In the genomic region with DNA sequence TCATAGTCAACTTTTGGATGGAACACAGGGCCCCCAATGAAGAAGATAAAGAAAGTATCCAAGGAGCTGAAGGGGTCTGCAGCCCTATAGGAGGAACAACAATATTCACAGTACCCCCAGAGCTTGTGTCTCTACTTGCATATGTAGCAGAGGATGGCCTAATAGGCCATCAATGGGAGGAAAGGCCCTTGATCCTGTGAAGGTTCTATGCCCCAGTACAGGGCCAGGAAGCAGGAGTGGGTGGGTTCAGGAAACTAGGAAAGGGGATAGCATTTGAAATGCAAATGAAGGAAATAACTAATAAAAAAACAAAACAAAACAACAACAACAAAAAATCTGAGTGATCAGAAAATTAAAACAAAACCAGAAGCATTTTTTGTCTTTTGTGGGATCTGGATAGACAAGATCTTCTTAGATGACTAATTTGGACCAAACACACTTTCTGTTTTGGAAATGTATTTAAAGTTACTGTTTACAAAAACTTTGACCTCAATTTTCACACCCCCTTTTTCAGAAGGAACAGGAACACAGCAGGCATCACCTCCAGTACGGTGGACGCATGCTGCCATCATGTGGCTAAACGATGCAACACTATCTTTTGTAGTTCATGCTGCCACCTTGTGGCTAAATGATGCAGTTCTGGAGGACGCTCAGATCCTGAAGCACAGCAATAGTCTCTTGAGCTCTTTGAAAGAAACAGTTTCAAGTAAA, we compare ENCODE assay signal across 8 mouse cellular contexts. TPM values are rescaled to one million over a fixed set of nuclear protein-coding genes. Genes with fewer than 3 reads are reported as not detected.
A peak's percentile ranks its signal among the peaks of the same experiment; 100 is the strongest.
DNase-seq lines count a peak whose midpoint lies in the region; ATAC-seq lines count a peak whose summit lies in the region.

No protein-coding gene starts in this region.

- no peaks in the 10 kb centered on the region for H3K9me3 ChIP-seq in hindbrain, embryonic 15.5 days

- H3K4me1 ChIP-seq in hindbrain, embryonic 15.5 days (replicated peaks), result no peaks in the 10 kb centered on the region

- H3K9ac ChIP-seq in hindbrain, embryonic 15.5 days, result no peak overlapping the region

- peaks cover 5% of the 10 kb centered on the region for H3K27me3 ChIP-seq in hindbrain, embryonic 15.5 days

- H3K36me3 ChIP-seq in hindbrain, embryonic 15.5 days, result no peaks in the 10 kb centered on the region

- H3K4me2 ChIP-seq in hindbrain, embryonic 15.5 days, result no peak overlapping the region

- under 1% methylated on average over 4 of the region's 4 CpGs for WGBS in hindbrain, embryonic 15.5 days

- peak; percentile 84 for DNase-seq in MN1 (ENCODE audit: low spot score)
- DNase-seq in cerebellum, adult 18-20 months, result peak; percentile 65 to 77
- DNase-seq in forelimb bud, embryonic 11.5 days (ENCODE audit: low read depth, low spot score), result peak; percentile 85
- peak; percentile 60 to 88 for DNase-seq in layer of hippocampus, postnatal 25 days (ENCODE audit: extremely low spot score in 1 of 2, low spot score in 1 of 2)
- peak; percentile 89 to 91 for DNase-seq in right cerebral cortex, postnatal 10 days (ENCODE audit: low spot score in 2 of 2)
- peak; percentile 71 for DNase-seq in urinary bladder, postnatal 25 days (ENCODE audit: low spot score)

- H3K4me3 ChIP-seq in hindbrain, embryonic 15.5 days, result no peak overlapping the region

- peak; percentile 77 for ATAC-seq in hindbrain, embryonic 15.5 days (ENCODE audit: low FRiP score, low read depth)
- ATAC-seq in megakaryocyte, adult 5-6 weeks (ENCODE audit: poor library complexity, severe bottlenecking), result peak; percentile 100

- no peak overlapping the region for H3K27ac ChIP-seq in hindbrain, embryonic 15.5 days (replicated peaks)

RNA-seq across cellular contexts. Expression of a gene that starts 2.6 kb away (rescaled TPM):
- not detected in 2 replicates for polyA plus RNA-seq in hindbrain, embryonic 15.5 days (2015; fragmentation: Nextera tagmentation; extraction: Ambion mirVana)
- total RNA-seq in layer of hippocampus, postnatal 25 days (2021), result not detected
- total RNA-seq in megakaryocyte, adult 5-6 weeks (2015), result not detected in 2 replicates
- total RNA-seq in megakaryocyte, adult 5-6 weeks (2017), result not detected in 2 replicates

RNA-seq across cellular contexts. Expression of a gene that starts 9.6 kb away (rescaled TPM):
- 0.05 TPM in 1 of 2 replicates, not detected in the other for polyA plus RNA-seq in hindbrain, embryonic 15.5 days (2015; fragmentation: Nextera tagmentation; extraction: Ambion mirVana)
- total RNA-seq in layer of hippocampus, postnatal 25 days (2021), result not detected
- not detected in 2 replicates for total RNA-seq in megakaryocyte, adult 5-6 weeks (2015)
- total RNA-seq in megakaryocyte, adult 5-6 weeks (2017), result 0.04 TPM in 1 of 2 replicates, not detected in the other

RNA-seq across cellular contexts. Expression of a gene that starts 9.7 kb away (rescaled TPM):
- polyA plus RNA-seq in hindbrain, embryonic 15.5 days (2015; fragmentation: Nextera tagmentation; extraction: Ambion mirVana), result 0.17 TPM in 1 of 2 replicates, not detected in the other
- not detected for total RNA-seq in layer of hippocampus, postnatal 25 days (2021)
- total RNA-seq in megakaryocyte, adult 5-6 weeks (2015), result not detected in 2 replicates
- 0.40 TPM in 1 of 2 replicates, not detected in the other for total RNA-seq in megakaryocyte, adult 5-6 weeks (2017)

RNA-seq across cellular contexts. Expression of a gene that starts 16.6 kb away (rescaled TPM):
- polyA plus RNA-seq in hindbrain, embryonic 15.5 days (2015; fragmentation: Nextera tagmentation; extraction: Ambion mirVana), result not detected in 2 replicates
- total RNA-seq in layer of hippocampus, postnatal 25 days (2021), result not detected
- total RNA-seq in megakaryocyte, adult 5-6 weeks (2015), result not detected in 2 replicates
- total RNA-seq in megakaryocyte, adult 5-6 weeks (2017), result not detected in 2 replicates

RNA-seq across cellular contexts. Expression of a gene that starts 33.8 kb away (rescaled TPM):
- polyA plus RNA-seq in hindbrain, embryonic 15.5 days (2015; fragmentation: Nextera tagmentation; extraction: Ambion mirVana), result not detected in 2 replicates
- not detected for total RNA-seq in layer of hippocampus, postnatal 25 days (2021)
- not detected in 2 replicates for total RNA-seq in megakaryocyte, adult 5-6 weeks (2015)
- total RNA-seq in megakaryocyte, adult 5-6 weeks (2017), result not detected in 2 replicates
